Mouse (Mus musculus): ENCODE measurements around the gene Ptk7. TPM values are rescaled to one million over a fixed set of nuclear protein-coding genes. Genes with fewer than 3 reads are reported as not detected.

Ptk7 gene
- polyA plus RNA-seq, 1 experiment, result 38.7 TPM

DNA sequence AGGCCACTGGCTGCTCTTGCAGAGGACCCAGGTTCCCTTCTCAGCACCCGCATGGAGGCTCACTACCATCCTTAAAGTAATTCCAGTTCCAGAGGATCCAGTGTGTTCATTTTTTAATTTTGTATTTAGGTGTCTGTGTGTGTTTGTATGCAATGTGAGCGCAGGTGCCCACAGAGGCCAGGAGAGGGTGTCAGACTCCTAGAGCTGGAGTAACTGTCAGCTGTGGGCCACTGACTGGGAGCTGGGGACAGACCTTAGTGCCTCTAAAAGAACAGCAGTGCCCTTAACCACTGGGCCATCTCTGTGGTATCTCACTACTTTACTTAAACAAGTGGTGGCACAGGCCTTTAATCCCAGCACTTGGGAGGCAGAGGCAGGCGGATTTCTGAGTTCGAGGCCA lies 26.1 kb downstream of the Ptk7 start:
- DNase-seq (ENCODE audit: low read depth), result no peak
- TF ChIP-seq CTCF (IDR thresholded peaks at IDR 0.05; ENCODE audit: borderline replicate concordance, extremely low read depth, insufficient read depth, insufficient read length) (no peak), POLR2A (IDR thresholded peaks at IDR 0.05; ENCODE audit: borderline replicate concordance, extremely low read depth, insufficient read depth, insufficient read length, poor library complexity, severe bottlenecking) (no peak)

DNA sequence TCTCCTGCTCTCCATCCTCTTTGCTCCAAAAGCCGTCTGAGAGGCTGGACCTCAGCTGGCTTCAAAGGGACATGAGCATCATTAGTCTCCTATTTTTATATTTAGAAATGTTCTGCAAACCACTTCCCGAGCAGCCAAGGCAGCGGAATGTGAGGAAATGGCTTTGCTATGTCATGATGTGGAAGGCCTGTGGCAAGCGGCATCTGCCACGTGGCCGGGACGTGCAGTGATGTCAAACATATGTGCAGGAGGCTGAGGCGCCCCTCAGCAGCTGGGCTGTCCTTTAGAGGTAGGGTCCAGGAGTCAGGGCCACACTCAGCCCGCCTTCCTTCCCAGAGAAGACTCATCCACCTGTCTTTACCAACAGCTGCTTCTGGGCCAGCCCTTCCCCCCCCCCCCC lies 27.1 kb downstream of the Ptk7 start:
- TF ChIP-seq POLR2A (IDR thresholded peaks at IDR 0.05; ENCODE audit: borderline replicate concordance, extremely low read depth, insufficient read depth, insufficient read length, poor library complexity, severe bottlenecking) (no peak), CTCF (IDR thresholded peaks at IDR 0.05; ENCODE audit: borderline replicate concordance, extremely low read depth, insufficient read depth, insufficient read length) (no peak)
- no peak for DNase-seq (ENCODE audit: low read depth)

DNA sequence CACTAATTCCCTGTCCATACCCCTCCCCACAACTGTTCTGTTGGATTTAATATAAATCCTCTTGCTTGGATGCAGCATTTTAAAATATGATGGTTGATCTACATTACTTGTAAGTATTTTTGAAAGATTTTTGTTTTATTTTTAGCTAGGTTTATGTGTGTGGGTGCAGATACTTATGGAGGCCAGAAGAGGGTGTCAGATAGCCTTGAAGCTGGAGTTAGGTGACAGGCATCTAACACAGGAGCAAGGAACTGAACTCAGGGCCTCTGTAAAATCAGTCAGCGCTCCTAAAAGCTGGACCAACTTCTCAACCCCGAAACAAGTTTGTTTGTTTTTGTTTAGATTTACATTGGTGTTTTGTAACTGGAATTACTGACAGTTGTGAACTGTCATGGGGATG lies 28.7 kb downstream of the Ptk7 start:
- TF ChIP-seq CTCF (IDR thresholded peaks at IDR 0.05; ENCODE audit: borderline replicate concordance, extremely low read depth, insufficient read depth, insufficient read length), result no peak; the same call in 1 of the 2 replicates
- TF ChIP-seq POLR2A (IDR thresholded peaks at IDR 0.05; ENCODE audit: borderline replicate concordance, extremely low read depth, insufficient read depth, insufficient read length, poor library complexity, severe bottlenecking), result no peak
- DNase-seq (ENCODE audit: low read depth), result no peak

- TF ChIP-seq POLR2A (IDR thresholded peaks at IDR 0.05; ENCODE audit: borderline replicate concordance, extremely low read depth, insufficient read depth, insufficient read length, poor library complexity, severe bottlenecking), result no peak
- no peak for DNase-seq (ENCODE audit: low read depth)
Observed at GRCm38 (mm10) chr17:46598963-46599362, 30.3 kb downstream of the Ptk7 start.

GRCm38 (mm10) chr17:46597956-46598355 lies 31.3 kb downstream of the Ptk7 start:
- no peak for DNase-seq (ENCODE audit: low read depth)
- TF ChIP-seq POLR2A (IDR thresholded peaks at IDR 0.05; ENCODE audit: borderline replicate concordance, extremely low read depth, insufficient read depth, insufficient read length, poor library complexity, severe bottlenecking) (no peak), CTCF (IDR thresholded peaks at IDR 0.05; ENCODE audit: borderline replicate concordance, extremely low read depth, insufficient read depth, insufficient read length) (no peak)

DNA sequence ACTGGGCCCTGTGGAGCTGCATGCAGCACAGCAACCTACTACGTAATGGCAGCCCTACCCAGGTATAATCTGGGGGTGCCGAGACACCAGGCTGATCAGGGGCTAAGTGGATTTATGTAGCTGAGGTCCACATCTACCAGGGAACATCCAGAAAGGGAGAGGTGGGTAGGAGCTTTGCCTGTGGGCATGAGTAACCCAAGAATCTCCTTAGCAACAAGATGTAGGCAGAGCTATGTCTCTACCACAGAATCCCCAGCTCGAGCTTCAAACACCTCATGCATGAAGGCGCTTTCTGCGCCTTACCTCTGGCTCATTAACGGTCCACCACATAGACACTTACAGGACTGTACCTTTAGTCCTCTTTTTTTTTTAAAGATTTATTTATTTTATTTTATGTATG lies 34.0 kb downstream of the Ptk7 start:
- TF ChIP-seq CTCF (IDR thresholded peaks at IDR 0.05; ENCODE audit: borderline replicate concordance, extremely low read depth, insufficient read depth, insufficient read length) (no peak), POLR2A (IDR thresholded peaks at IDR 0.05; ENCODE audit: borderline replicate concordance, extremely low read depth, insufficient read depth, insufficient read length, poor library complexity, severe bottlenecking) (no peak)
- no peak for DNase-seq (ENCODE audit: low read depth)

DNA sequence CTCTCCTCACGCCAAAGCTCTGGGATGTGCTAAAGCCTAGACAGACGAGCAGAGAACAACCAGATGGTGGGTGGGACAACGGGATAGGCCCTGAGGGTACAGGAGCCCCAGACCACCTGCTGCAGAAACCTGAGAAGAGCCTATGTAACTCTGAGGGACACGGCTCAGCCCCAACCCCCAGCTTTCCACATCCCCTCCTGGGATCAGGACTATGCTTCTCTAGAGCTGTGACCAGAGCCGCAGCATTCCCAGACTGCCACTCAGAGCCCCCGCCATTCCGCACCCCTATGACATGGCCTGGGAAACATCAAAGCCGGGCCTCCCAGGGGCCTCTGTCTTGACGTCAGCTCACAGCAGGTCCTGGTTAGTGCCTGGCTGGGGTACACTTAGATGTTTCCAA lies 34.7 kb downstream of the Ptk7 start:
- TF ChIP-seq CTCF (IDR thresholded peaks at IDR 0.05; ENCODE audit: borderline replicate concordance, extremely low read depth, insufficient read depth, insufficient read length) (no peak), POLR2A (IDR thresholded peaks at IDR 0.05; ENCODE audit: borderline replicate concordance, extremely low read depth, insufficient read depth, insufficient read length, poor library complexity, severe bottlenecking) (no peak)
- no peak for DNase-seq (ENCODE audit: low read depth)

DNA sequence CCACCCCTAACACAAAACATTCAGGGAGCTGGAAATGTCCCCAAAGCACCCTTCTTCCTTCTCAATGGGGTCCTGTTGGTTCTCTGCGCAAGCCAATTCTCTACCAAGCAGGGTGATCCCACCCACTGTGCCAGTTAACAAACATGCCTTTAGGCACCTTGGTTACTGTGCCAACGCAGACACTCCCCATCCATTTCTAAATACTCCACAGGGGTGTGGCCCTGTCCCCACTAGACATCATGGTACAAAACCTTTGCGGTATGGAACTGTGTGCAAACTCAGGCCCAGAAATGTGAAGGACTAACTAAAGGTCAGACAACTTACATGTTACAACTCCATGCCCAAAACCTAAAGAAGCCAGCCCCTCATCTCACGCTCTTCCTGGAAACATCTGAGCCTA lies 36.2 kb downstream of the Ptk7 start:
- no peak for TF ChIP-seq CTCF (IDR thresholded peaks at IDR 0.05; ENCODE audit: borderline replicate concordance, extremely low read depth, insufficient read depth, insufficient read length)
- TF ChIP-seq POLR2A (IDR thresholded peaks at IDR 0.05; ENCODE audit: borderline replicate concordance, extremely low read depth, insufficient read depth, insufficient read length, poor library complexity, severe bottlenecking), result no peak
- no peak for DNase-seq (ENCODE audit: low read depth)

DNA sequence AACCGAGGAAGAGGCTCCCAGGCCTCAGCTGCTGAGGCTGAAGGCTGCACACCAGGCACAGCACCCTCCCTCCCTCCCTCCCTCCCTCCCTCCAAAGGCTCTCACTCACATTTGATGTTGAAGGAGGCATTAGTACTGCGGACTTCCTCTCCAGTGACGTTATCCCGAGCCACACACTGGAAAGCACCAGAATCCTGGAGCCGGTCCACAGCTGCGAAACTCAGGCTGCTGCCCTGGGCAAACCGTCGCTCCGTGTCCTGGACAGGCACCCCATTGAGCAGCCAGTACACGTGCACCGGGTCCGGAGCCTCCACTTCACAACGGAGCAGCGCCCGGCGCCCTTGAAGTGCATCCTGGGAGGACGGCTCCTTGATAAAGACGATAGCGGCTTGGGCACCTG lies 37.9 kb downstream of the Ptk7 start:
- DNase-seq (ENCODE audit: low read depth), result no peak
- TF ChIP-seq CTCF (IDR thresholded peaks at IDR 0.05; ENCODE audit: borderline replicate concordance, extremely low read depth, insufficient read depth, insufficient read length), result no peak
- no peak for TF ChIP-seq POLR2A (IDR thresholded peaks at IDR 0.05; ENCODE audit: borderline replicate concordance, extremely low read depth, insufficient read depth, insufficient read length, poor library complexity, severe bottlenecking)

- DNase-seq (ENCODE audit: low read depth), result no peak
- no peak for TF ChIP-seq POLR2A (IDR thresholded peaks at IDR 0.05; ENCODE audit: borderline replicate concordance, extremely low read depth, insufficient read depth, insufficient read length, poor library complexity, severe bottlenecking)
- no peak for TF ChIP-seq CTCF (IDR thresholded peaks at IDR 0.05; ENCODE audit: borderline replicate concordance, extremely low read depth, insufficient read depth, insufficient read length)
Observed at GRCm38 (mm10) chr17:46590439-46590838, 38.9 kb downstream of the Ptk7 start.

DNA sequence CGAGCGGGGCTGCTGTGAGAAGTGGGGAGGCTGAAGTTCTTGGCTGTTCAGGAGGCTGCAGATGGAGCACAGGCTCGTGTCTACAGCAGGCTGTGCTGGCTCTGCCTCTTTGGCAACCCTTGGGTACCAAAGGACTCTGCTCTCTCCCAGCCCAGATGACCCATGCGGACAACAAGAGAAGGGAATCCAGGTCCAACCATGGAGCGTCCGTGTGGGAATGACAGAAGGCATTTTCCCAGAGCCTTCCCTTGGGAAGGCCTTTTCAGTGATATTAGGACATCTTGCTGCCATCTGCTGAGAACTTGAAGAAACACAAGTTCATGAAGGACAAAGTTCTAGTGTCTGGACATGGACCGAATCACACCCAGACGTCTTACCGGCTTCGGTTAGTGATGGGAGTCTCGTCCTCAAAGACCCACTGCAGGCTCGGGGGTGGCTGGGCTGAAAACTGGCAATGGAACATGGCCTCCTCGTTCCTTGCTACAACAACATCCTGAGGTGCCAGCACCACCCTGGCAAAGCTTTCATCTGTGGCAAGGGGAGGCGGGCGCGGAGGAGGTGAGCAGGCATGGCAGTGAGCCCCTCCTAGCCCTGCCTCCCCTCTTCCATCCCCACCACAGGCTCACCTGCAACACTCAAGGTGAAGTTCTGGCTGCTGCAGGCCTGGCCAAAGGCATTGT lies 39.5 kb downstream of the Ptk7 start:
- TF ChIP-seq CTCF (IDR thresholded peaks at IDR 0.05; ENCODE audit: borderline replicate concordance, extremely low read depth, insufficient read depth, insufficient read length), result no peak
- TF ChIP-seq POLR2A (IDR thresholded peaks at IDR 0.05; ENCODE audit: borderline replicate concordance, extremely low read depth, insufficient read depth, insufficient read length, poor library complexity, severe bottlenecking), result no peak
- DNase-seq (ENCODE audit: low read depth), result no peak

GRCm38 (mm10) chr17:46588913-46589312 lies 40.4 kb downstream of the Ptk7 start:
- no peak for DNase-seq (ENCODE audit: low read depth)
- TF ChIP-seq POLR2A (IDR thresholded peaks at IDR 0.05; ENCODE audit: borderline replicate concordance, extremely low read depth, insufficient read depth, insufficient read length, poor library complexity, severe bottlenecking), result no peak
- no peak for TF ChIP-seq CTCF (IDR thresholded peaks at IDR 0.05; ENCODE audit: borderline replicate concordance, extremely low read depth, insufficient read depth, insufficient read length)
